Mouse (Mus musculus) CH12.LX (cell line): ENCODE measurements around the gene C2cd4a.

Source experiments
- E2F4 ChIP-seq: IDR thresholded peaks from 2 replicates; pipeline ENCODE4 v1.6.1; 2011; ENCODE audit warnings: low read depth, low read length, improper control_type of control experiment; ENCODE audit not compliant: insufficient replicate concordance
- EP300 ChIP-seq: IDR thresholded peaks from 2 replicates; pipeline ENCODE4 v1.6.1; 2011; ENCODE audit warnings: low read length, improper control_type of control experiment
- TCF12 ChIP-seq: IDR thresholded peaks from 2 replicates; pipeline ENCODE4 v1.6.1; 2014; ENCODE audit warnings: low read depth, mild to moderate bottlenecking, inconsistent platforms, low read length, improper control_type of control experiment

- TF ChIP-seq E2F4 (no peak), EP300 (no peak), TCF12 (no peak)
Measured at GRCm38 (mm10) chr9:67787671-67788070, 44.5 kb downstream of the C2cd4a start.
